Mouse (Mus musculus): ENCODE results near the gene Rbm10. TPM values are rescaled to one million over a fixed set of nuclear protein-coding genes. Genes with fewer than 3 reads are reported as not detected.

Gene Rbm10
- total and polyA plus RNA-seq, 3 experiments: 55.7 to 81.5 (median 71.1) TPM

- in situ Hi-C loops (cut with MboI; ENCODE audit: low pct_ligation_motif_present, low pct_unique_long_range_greater_than_20kb, low sequenced_read_pairs) (no loop called here), dilution Hi-C loops (cut with MboI; ENCODE audit: extremely low pct_ligation_motif_present, extremely low pct_unique_long_range_greater_than_20kb, low sequenced_read_pairs) (no loop called here)
- peak; percentile 41 for DNase-seq (ENCODE audit: extremely low read depth)
- H3K4me2 ChIP-seq (ENCODE audit: insufficient read depth, low read depth, poor library complexity, severe bottlenecking): no peak overlapping the region
- TF ChIP-seq MAZ (IDR thresholded peaks at IDR 0.05; ENCODE audit: low read depth, low read length): 0 out of 2 replicates have a peak, but pooled peaks have one; percentile 26
- TF ChIP-seq NRF1 (IDR thresholded peaks at IDR 0.05; ENCODE audit: low read depth, low read length): no peak
- TF ChIP-seq NELFE (IDR thresholded peaks at IDR 0.05; ENCODE audit: low read depth, low read length): no peak; the same call in 1 of the 2 replicates
- TF ChIP-seq ETS1 (conservative IDR thresholded peaks at IDR 0.05; ENCODE audit: low read depth, low read length): no peak
- peak; percentile 36 for TF ChIP-seq SIN3A (IDR thresholded peaks at IDR 0.05; ENCODE audit: low read length)
- no peak for TF ChIP-seq PAX5 (IDR thresholded peaks at IDR 0.05; ENCODE audit: low read length)
- TF ChIP-seq ZMIZ1 (IDR thresholded peaks at IDR 0.05; ENCODE audit: low read depth, low read length): no peak
- TF ChIP-seq RAD21 (IDR thresholded peaks at IDR 0.05; ENCODE audit: low read depth, low read length): no peak
- no peak for TF ChIP-seq ZNF384 (IDR thresholded peaks at IDR 0.05; ENCODE audit: low read depth, low read length)
- peak; percentile 8; the same call in 1 of the 2 replicates for TF ChIP-seq HCFC1 (IDR thresholded peaks at IDR 0.05; ENCODE audit: low read depth, low read length)
- TF ChIP-seq CTCF (conservative IDR thresholded peaks at IDR 0.05 in 1 of 2, IDR thresholded peaks at IDR 0.05 in 1 of 2; ENCODE audit: low read depth in 2 of 2, low read length in 2 of 2): peak in 1 of 2 experiments; percentile 22; a peak in 1 of 4 replicates
- peak overlapping the region; percentile 68 to 88 (median 80) for H3K4me3 ChIP-seq (replicated peaks in 1 of 3; ENCODE audit: low read depth in 2 of 3, low read length in 2 of 3, poor library complexity in 1 of 3)
- peaks cover 0 to 19% of the 10 kb centered on the region in 2 experiments; a peak in 3 of 4 replicates for H3K4me1 ChIP-seq (ENCODE audit: control insufficient read depth in 1 of 2, insufficient read depth in 2 of 2)
- H3K9me3 ChIP-seq (replicated peaks; ENCODE audit: low read length): no peaks in the 10 kb centered on the region
- H3K36me3 ChIP-seq (replicated peaks in 1 of 2; ENCODE audit: control insufficient read depth in 1 of 2, insufficient read depth in 1 of 2, low read length in 1 of 2): peaks cover 10 to 36% of the 10 kb centered on the region in 2 experiments
- H3K27ac ChIP-seq (ENCODE audit: insufficient read depth, low read depth): peak overlapping the region; percentile 58
- no peaks in the 10 kb centered on the region for H3K27me3 ChIP-seq (replicated peaks)
- peak overlapping the region; percentile 99 for H3K9ac ChIP-seq (ENCODE audit: insufficient read depth, low read depth)
- peaks cover 30% of the 10 kb centered on the region for H3K79me2 ChIP-seq (replicated peaks; ENCODE audit: control insufficient read depth, extremely low read depth, insufficient read depth, poor library complexity, severe bottlenecking)
Measured at GRCm38 (mm10) chrX:20688615-20689014, 71.3 kb downstream of the Rbm10 start.

GRCm38 (mm10) chrX:20691566-20691965, 74.3 kb downstream of the Rbm10 start:
- peaks cover 30% of the 10 kb centered on the region for H3K79me2 ChIP-seq (replicated peaks; ENCODE audit: control insufficient read depth, extremely low read depth, insufficient read depth, poor library complexity, severe bottlenecking)
- peaks cover 36 to 57% of the 10 kb centered on the region in 2 experiments for H3K36me3 ChIP-seq (replicated peaks in 1 of 2; ENCODE audit: control insufficient read depth in 1 of 2, insufficient read depth in 1 of 2, low read length in 1 of 2)
- H3K4me1 ChIP-seq (ENCODE audit: control insufficient read depth in 1 of 2, insufficient read depth in 2 of 2): peaks cover 0 to 17% of the 10 kb centered on the region in 2 experiments; a peak in 3 of 4 replicates
- no peak overlapping the region for H3K27ac ChIP-seq (ENCODE audit: insufficient read depth, low read depth)
- H3K4me3 ChIP-seq (replicated peaks in 1 of 3; ENCODE audit: low read depth in 2 of 3, low read length in 2 of 3, poor library complexity in 1 of 3): no peak overlapping the region
- H3K27me3 ChIP-seq (replicated peaks): no peaks in the 10 kb centered on the region
- in situ Hi-C loops (cut with MboI; ENCODE audit: low pct_ligation_motif_present, low pct_unique_long_range_greater_than_20kb, low sequenced_read_pairs) (no loop called here), dilution Hi-C loops (cut with MboI; ENCODE audit: extremely low pct_ligation_motif_present, extremely low pct_unique_long_range_greater_than_20kb, low sequenced_read_pairs) (no loop called here)
- no peak overlapping the region for H3K4me2 ChIP-seq (ENCODE audit: insufficient read depth, low read depth, poor library complexity, severe bottlenecking)
- H3K9me3 ChIP-seq (replicated peaks; ENCODE audit: low read length): no peaks in the 10 kb centered on the region
- no peak overlapping the region for H3K9ac ChIP-seq (ENCODE audit: insufficient read depth, low read depth)
- no peak for DNase-seq (ENCODE audit: extremely low read depth)
- no peak for TF ChIP-seq ZNF384 (IDR thresholded peaks at IDR 0.05; ENCODE audit: low read depth, low read length)
- no peak for TF ChIP-seq ZC3H11A (IDR thresholded peaks at IDR 0.05; ENCODE audit: low read depth, low read length)
- no peak for TF ChIP-seq POLR2AphosphoS2 (IDR thresholded peaks at IDR 0.05; ENCODE audit: low read depth, low read length)
- no peak for TF ChIP-seq BHLHE40 (IDR thresholded peaks at IDR 0.05; ENCODE audit: low read depth, low read length)
- no peak for TF ChIP-seq E2F4 (IDR thresholded peaks at IDR 0.05; ENCODE audit: insufficient replicate concordance, low read depth, low read length)
- TF ChIP-seq MAFK (IDR thresholded peaks at IDR 0.05; ENCODE audit: insufficient replicate concordance, low read length): no peak
- TF ChIP-seq USF2 (conservative IDR thresholded peaks at IDR 0.05; ENCODE audit: low read depth, low read length): no peak
- TF ChIP-seq PAX5 (IDR thresholded peaks at IDR 0.05; ENCODE audit: low read length): no peak
- no peak for TF ChIP-seq CTCF (conservative IDR thresholded peaks at IDR 0.05 in 1 of 2, IDR thresholded peaks at IDR 0.05 in 1 of 2; ENCODE audit: low read depth in 2 of 2, low read length in 2 of 2)
- TF ChIP-seq MAZ (IDR thresholded peaks at IDR 0.05; ENCODE audit: low read depth, low read length): no peak
- TF ChIP-seq POLR2A (IDR thresholded peaks at IDR 0.05; ENCODE audit: low read depth, low read length): no peak
- no peak for TF ChIP-seq TCF12 (IDR thresholded peaks at IDR 0.05; ENCODE audit: low read depth, low read length)
- no peak for TF ChIP-seq JUN (IDR thresholded peaks at IDR 0.05; ENCODE audit: insufficient read depth, low read depth, low read length)
- no peak for TF ChIP-seq MEF2A (IDR thresholded peaks at IDR 0.05; ENCODE audit: borderline replicate concordance, low read depth, low read length)
- no peak for TF ChIP-seq NELFE (IDR thresholded peaks at IDR 0.05; ENCODE audit: low read depth, low read length)
- no peak for TF ChIP-seq CHD1 (IDR thresholded peaks at IDR 0.05; ENCODE audit: low read depth, low read length)
- TF ChIP-seq GABPA (IDR thresholded peaks at IDR 0.05; ENCODE audit: insufficient replicate concordance, low read depth, low read length): no peak
- TF ChIP-seq ZKSCAN1 (IDR thresholded peaks at IDR 0.05; ENCODE audit: borderline replicate concordance, low read depth, low read length): no peak
- no peak for TF ChIP-seq MXI1 (IDR thresholded peaks at IDR 0.05; ENCODE audit: low read depth, low read length)
- no peak for TF ChIP-seq ZMIZ1 (IDR thresholded peaks at IDR 0.05; ENCODE audit: low read depth, low read length)

All from CH12.LX (cell line).